Mouse (Mus musculus) liver, adult 2 months (tissue): ENCODE results near the gene Frem1. TPM values are rescaled to one million over a fixed set of nuclear protein-coding genes. Genes with fewer than 3 reads are reported as not detected.

Source experiments
- DNase-seq: peaks from one replicate; pipeline ENCODE4 v3.0.0-alpha.2; 2011; ENCODE audit warnings: low read depth, low spot score; ENCODE audit errors: extremely low read depth
- H3K27ac ChIP-seq: fragments of 200-500 bp; replicated peaks from 2 replicates; pipeline ENCODE4 v1.5.1; 2012; ENCODE audit warnings: low read depth, mild to moderate bottlenecking, control low read depth, inconsistent platforms, low read length; ENCODE audit not compliant: insufficient read depth
- H3K27me3 ChIP-seq: fragments of 200-500 bp; 2 replicates; pipeline ENCODE4 v1.6.1; 2012; ENCODE audit warnings: mild to moderate bottlenecking, moderate library complexity, low read length, inconsistent platforms; ENCODE audit not compliant: control insufficient read depth, insufficient read depth
- H3K36me3 ChIP-seq: fragments of 200-500 bp; 2 replicates; pipeline ENCODE4 v1.6.1; 2012; ENCODE audit warnings: low read length, inconsistent platforms; ENCODE audit not compliant: control insufficient read depth, insufficient read depth
- H3K4me1 ChIP-seq: fragments of 200-500 bp; 2 replicates; pipeline ENCODE4 v1.6.1; 2011; ENCODE audit warnings: low read length; ENCODE audit not compliant: control insufficient read depth, insufficient read depth
- H3K4me3 ChIP-seq: fragments of 200-500 bp; 2 replicates; pipeline ENCODE4 v1.5.1; 2011; ENCODE audit warnings: low read depth, mild to moderate bottlenecking, control low read depth, low read length, moderate library complexity; ENCODE audit not compliant: insufficient read depth
- H3K79me2 ChIP-seq: fragments of 200-500 bp; 2 replicates; pipeline ENCODE4 v1.6.1; 2012; ENCODE audit warnings: inconsistent platforms, mild to moderate bottlenecking, low read length, moderate library complexity; ENCODE audit not compliant: control insufficient read depth, insufficient read depth
- H3K9ac ChIP-seq: fragments of 200-500 bp; 2 replicates; pipeline ENCODE4 v1.6.1; 2012; ENCODE audit warnings: low read depth, mild to moderate bottlenecking, control low read depth, inconsistent platforms, low read length
- CTCF ChIP-seq: fragments of 200-500 bp; IDR thresholded peaks from 2 replicates; pipeline ENCODE4 v1.5.1; 2011; ENCODE audit warnings: low read depth, low read length, control low read depth
- POLR2A ChIP-seq: fragments of 200-500 bp; IDR thresholded peaks from 2 replicates; pipeline ENCODE4 v1.6.1; 2011; ENCODE audit warnings: low read length, control low read depth; ENCODE audit not compliant: insufficient read depth; ENCODE audit errors: extremely low read depth
- WGBS: fragments of 180-500 bp; shearing (Covaris S2); methylation state at CpG from one replicate; pipeline ENCODE4 v1.1.7; 2018; 5-methylcytosine and 5-hydroxymethylcytosine counted together
- polyA plus RNA-seq: library from polyadenylated mRNA; depleted of rRNA; stranded (reverse); fragments of >200 nt; gene quantifications from 2 replicates; pipeline ENCODE4 v1.2.3, GENCODE M21; 2012
- total RNA-seq: library from RNA; depleted of rRNA; stranded (reverse); fragments of >200 nt; gene quantifications from 2 replicates; pipeline ENCODE4 v1.2.3, GENCODE M21; 2014

The Frem1 gene
- total and polyA plus RNA-seq, 2 experiments, result 0.31 to 0.65 TPM

- no peaks in the 10 kb centered on the region for H3K27me3 ChIP-seq
- DNase-seq, result no peak
- no peak overlapping the region for H3K4me3 ChIP-seq
- WGBS, result 71% methylated on average over 4 of the region's 4 CpGs
- no peaks in the 10 kb centered on the region for H3K79me2 ChIP-seq
- H3K9ac ChIP-seq, result no peak overlapping the region
- H3K27ac ChIP-seq, result no peak overlapping the region
- H3K4me1 ChIP-seq, result no peaks in the 10 kb centered on the region
- TF ChIP-seq CTCF, result no peak
- no peak for TF ChIP-seq POLR2A
- H3K36me3 ChIP-seq, result no peaks in the 10 kb centered on the region
Observed at GRCm38 (mm10) chr4:82953992-82954391, 98.1 kb downstream of the Frem1 start.

- Histone ChIP-seq H3K27ac (no peak overlapping the region), H3K4me3 (no peak overlapping the region), H3K36me3 (no peaks in the 10 kb centered on the region), H3K79me2 (no peaks in the 10 kb centered on the region), H3K4me1 (no peaks in the 10 kb centered on the region), H3K9ac (no peak overlapping the region), H3K27me3 (no peaks in the 10 kb centered on the region)
- 88% methylated on average over 8 of the region's 8 CpGs for whole genome bisulfite sequencing
- DNase-seq, result no peak
- TF ChIP-seq POLR2A, result no peak
- TF ChIP-seq CTCF, result no peak
Observed at GRCm38 (mm10) chr4:82949511-82949910, 102.6 kb downstream of the Frem1 start.

- TF ChIP-seq CTCF, result no peak
- no peak for TF ChIP-seq POLR2A
- Histone ChIP-seq H3K4me1 (no peaks in the 10 kb centered on the region), H3K4me3 (no peak overlapping the region), H3K79me2 (no peaks in the 10 kb centered on the region), H3K27ac (no peak overlapping the region), H3K27me3 (no peaks in the 10 kb centered on the region), H3K36me3 (no peaks in the 10 kb centered on the region), H3K9ac (no peak overlapping the region)
- DNase-seq, result no peak
- WGBS, result 91% methylated on average over 8 of the region's 8 CpGs
Observed at GRCm38 (mm10) chr4:82946721-82947120, 105.4 kb downstream of the Frem1 start.

- no peaks in the 10 kb centered on the region for H3K36me3 ChIP-seq
- DNase-seq, result no peak
- TF ChIP-seq CTCF (no peak), POLR2A (no peak)
- no peaks in the 10 kb centered on the region for H3K27me3 ChIP-seq
- no peak overlapping the region for H3K27ac ChIP-seq
- H3K4me1 ChIP-seq, result no peaks in the 10 kb centered on the region
- no peaks in the 10 kb centered on the region for H3K79me2 ChIP-seq
- no peak overlapping the region for H3K4me3 ChIP-seq
- H3K9ac ChIP-seq, result no peak overlapping the region
- 87% methylated on average over 3 of the region's 3 CpGs for WGBS
Observed at GRCm38 (mm10) chr4:82946276-82946612, 105.9 kb downstream of the Frem1 start.

- Histone ChIP-seq H3K27ac (no peak overlapping the region), H3K79me2 (no peaks in the 10 kb centered on the region), H3K9ac (no peak overlapping the region), H3K36me3 (no peaks in the 10 kb centered on the region), H3K4me3 (no peak overlapping the region), H3K4me1 (no peaks in the 10 kb centered on the region), H3K27me3 (no peaks in the 10 kb centered on the region)
- 83% methylated on average over 9 of the region's 9 CpGs for WGBS
- TF ChIP-seq POLR2A (no peak), CTCF (no peak)
- DNase-seq, result no peak
Observed at GRCm38 (mm10) chr4:82945572-82946275, 106.4 kb downstream of the Frem1 start.

- H3K4me1 ChIP-seq, result no peaks in the 10 kb centered on the region
- DNase-seq, result no peak
- TF ChIP-seq CTCF, result no peak
- TF ChIP-seq POLR2A, result no peak
- no peak overlapping the region for H3K9ac ChIP-seq
- no peaks in the 10 kb centered on the region for H3K27me3 ChIP-seq
- H3K36me3 ChIP-seq, result no peaks in the 10 kb centered on the region
- 83% methylated on average over 5 of the region's 5 CpGs for WGBS
- no peak overlapping the region for H3K27ac ChIP-seq
- no peaks in the 10 kb centered on the region for H3K79me2 ChIP-seq
- H3K4me3 ChIP-seq, result no peak overlapping the region
Observed at GRCm38 (mm10) chr4:82940680-82941079, 111.5 kb downstream of the Frem1 start.
